Mouse (Mus musculus): ENCODE data around the gene Arid2.
A peak's percentile ranks its signal among the peaks of the same experiment; 100 is the strongest.
"Not testable (repeated sequence)": the region's sequence is repeated elsewhere in the genome, so short reads cannot be mapped to it uniquely, and the experiment has no call there.

Arid2 gene

GRCm38 (mm10) chr15:96286015-96286934 is 1.0 kb upstream of the Arid2 start:
- peak; percentile 75 for DNase-seq (ENCODE audit: low spot score)

GRCm38 (mm10) chr15:96286935-96287292 is 404 bp upstream of the Arid2 start:
- no peak for DNase-seq (ENCODE audit: low spot score)

- no peak for DNase-seq (ENCODE audit: low spot score)
Measured at GRCm38 (mm10) chr15:96287976-96288835, 888 bp downstream of the Arid2 start.

- DNase-seq (ENCODE audit: low spot score), result no peak
Measured at GRCm38 (mm10) chr15:96288836-96289390, 1.6 kb downstream of the Arid2 start.

- no peak for DNase-seq (ENCODE audit: low spot score)
Measured at GRCm38 (mm10) chr15:96290001-96290400, 2.7 kb downstream of the Arid2 start.

- no peak for DNase-seq (ENCODE audit: low spot score)
Measured at GRCm38 (mm10) chr15:96293444-96293843, 6.1 kb downstream of the Arid2 start.

GRCm38 (mm10) chr15:96297078-96297590 is 9.8 kb downstream of the Arid2 start:
- DNase-seq (ENCODE audit: low spot score), result no peak

- DNase-seq (ENCODE audit: low spot score), result no peak
Measured at GRCm38 (mm10) chr15:96297623-96298188, 10.4 kb downstream of the Arid2 start.

- no peak for DNase-seq (ENCODE audit: low spot score)
Measured at GRCm38 (mm10) chr15:96309310-96309709, 22.0 kb downstream of the Arid2 start.

- no peak for DNase-seq (ENCODE audit: low spot score)
Measured at GRCm38 (mm10) chr15:96312902-96313301, 25.6 kb downstream of the Arid2 start.

GRCm38 (mm10) chr15:96315664-96316063 is 28.3 kb downstream of the Arid2 start:
- DNase-seq (ENCODE audit: low spot score), result no peak

GRCm38 (mm10) chr15:96319335-96319734 is 32.0 kb downstream of the Arid2 start:
- DNase-seq (ENCODE audit: low spot score), result no peak

GRCm38 (mm10) chr15:96325726-96326328 is 38.5 kb downstream of the Arid2 start:
- DNase-seq (ENCODE audit: low spot score), result no peak

GRCm38 (mm10) chr15:96328722-96329121 is 41.4 kb downstream of the Arid2 start:
- not testable (repeated sequence) for DNase-seq (ENCODE audit: low spot score)

- DNase-seq (ENCODE audit: low spot score), result no peak
Measured at GRCm38 (mm10) chr15:96330536-96330935, 43.2 kb downstream of the Arid2 start.

- DNase-seq (ENCODE audit: low spot score), result no peak
Measured at GRCm38 (mm10) chr15:96332468-96333213, 45.3 kb downstream of the Arid2 start.

GRCm38 (mm10) chr15:96333350-96333749 is 46.0 kb downstream of the Arid2 start:
- no peak for DNase-seq (ENCODE audit: low spot score)

GRCm38 (mm10) chr15:96340924-96341323 is 53.6 kb downstream of the Arid2 start:
- no peak for DNase-seq (ENCODE audit: low spot score)

GRCm38 (mm10) chr15:96342097-96342496 is 54.8 kb downstream of the Arid2 start:
- DNase-seq (ENCODE audit: low spot score), result no peak

- DNase-seq (ENCODE audit: low spot score), result no peak
Measured at GRCm38 (mm10) chr15:96342871-96343270, 55.6 kb downstream of the Arid2 start.

All from layer of hippocampus, adult 9-10 months (tissue).